Mouse (Mus musculus) lung, adult 18-20 months (tissue): Measurements from ENCODE around the gene Olfr921.

ENCODE experiments used
- DNase-seq, 2 experiments: peaks; one replicate each; pipeline ENCODE4 v3.0.0; 2022; ENCODE audit warnings: mixed read lengths in 2 of 2

The Olfr921 gene

DNA sequence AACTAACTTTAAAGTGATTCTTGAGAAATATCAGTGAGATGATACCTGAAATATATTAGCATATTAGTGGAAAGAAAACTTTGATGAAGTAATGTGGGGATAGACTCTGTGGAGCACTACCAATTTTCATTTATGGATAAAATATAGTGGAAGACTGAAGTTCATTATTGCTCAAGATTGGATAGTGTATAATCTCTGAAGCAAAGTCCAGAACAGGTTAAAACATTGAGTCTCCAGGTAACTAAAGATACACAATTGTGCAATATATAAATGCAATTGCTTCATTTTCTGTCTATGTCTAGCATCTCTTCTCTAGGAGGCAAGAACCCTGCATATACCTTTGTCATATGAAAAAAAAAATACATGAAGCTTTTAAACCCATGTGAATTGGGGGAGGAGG lies at the start of gene Olfr921:
Olfr921 (plus strand) TSS at position 301 of the 400 bp plus-strand sequence.
- no peak for DNase-seq

DNA sequence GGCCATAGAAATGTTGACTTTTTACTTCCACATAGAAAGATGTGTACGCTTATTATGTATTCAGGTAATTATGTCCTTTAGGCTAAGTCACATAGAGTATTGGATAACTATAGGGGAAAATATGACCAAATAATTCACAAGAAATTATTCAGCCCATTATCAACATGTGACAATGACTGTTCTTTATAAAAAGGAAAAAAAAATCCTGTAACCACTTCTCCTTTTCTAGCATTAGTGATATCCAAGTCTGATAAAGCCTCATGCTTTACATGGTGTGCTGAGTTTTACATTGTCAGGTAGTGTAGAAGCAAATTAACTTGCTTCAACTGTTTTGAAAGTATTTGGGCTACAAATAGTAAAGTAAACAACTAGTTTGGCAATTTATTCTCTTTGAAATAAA lies 48.8 kb upstream of the Olfr921 start:
- DNase-seq = no peak

DNA sequence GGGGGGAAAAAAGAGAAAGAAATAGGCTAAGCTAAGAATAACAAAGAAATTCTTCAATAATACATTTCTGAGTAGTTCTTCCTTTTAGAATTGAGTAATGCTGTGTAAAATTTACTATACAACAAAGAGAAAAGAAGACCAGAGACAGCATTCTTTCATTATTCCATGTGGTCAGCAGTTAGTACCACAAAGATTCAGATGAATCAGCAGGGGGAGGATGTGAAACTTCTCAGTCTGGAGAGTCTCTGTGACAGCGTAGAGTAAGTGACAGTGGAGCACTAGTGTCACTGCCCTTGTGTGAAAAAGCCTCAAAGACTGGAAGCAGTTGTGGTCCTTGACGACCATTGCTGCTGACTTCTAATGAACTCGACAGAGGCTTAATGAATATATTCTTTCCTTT lies 44.6 kb upstream of the Olfr921 start:
- DNase-seq = no peak

DNA sequence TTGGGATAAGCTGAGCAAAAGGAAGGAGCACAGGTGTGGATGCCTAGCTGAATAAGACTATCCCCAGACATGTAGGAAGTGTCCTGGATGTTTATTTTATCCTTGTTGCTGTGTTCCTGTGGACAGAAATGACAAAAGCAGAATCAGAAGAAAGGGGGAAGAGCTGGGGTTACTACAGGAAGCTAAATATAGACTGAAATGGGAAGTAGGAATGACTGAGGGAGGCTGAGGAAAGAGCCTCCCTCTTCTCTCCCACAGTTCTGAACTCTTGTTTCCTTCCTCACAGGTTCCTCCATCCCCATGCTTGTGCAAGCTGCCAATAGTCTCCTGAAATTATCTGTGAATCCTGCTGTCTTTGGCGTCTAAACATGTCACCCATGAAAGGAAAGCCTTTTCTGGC lies 31.5 kb upstream of the Olfr921 start:
- DNase-seq = no peak

DNA sequence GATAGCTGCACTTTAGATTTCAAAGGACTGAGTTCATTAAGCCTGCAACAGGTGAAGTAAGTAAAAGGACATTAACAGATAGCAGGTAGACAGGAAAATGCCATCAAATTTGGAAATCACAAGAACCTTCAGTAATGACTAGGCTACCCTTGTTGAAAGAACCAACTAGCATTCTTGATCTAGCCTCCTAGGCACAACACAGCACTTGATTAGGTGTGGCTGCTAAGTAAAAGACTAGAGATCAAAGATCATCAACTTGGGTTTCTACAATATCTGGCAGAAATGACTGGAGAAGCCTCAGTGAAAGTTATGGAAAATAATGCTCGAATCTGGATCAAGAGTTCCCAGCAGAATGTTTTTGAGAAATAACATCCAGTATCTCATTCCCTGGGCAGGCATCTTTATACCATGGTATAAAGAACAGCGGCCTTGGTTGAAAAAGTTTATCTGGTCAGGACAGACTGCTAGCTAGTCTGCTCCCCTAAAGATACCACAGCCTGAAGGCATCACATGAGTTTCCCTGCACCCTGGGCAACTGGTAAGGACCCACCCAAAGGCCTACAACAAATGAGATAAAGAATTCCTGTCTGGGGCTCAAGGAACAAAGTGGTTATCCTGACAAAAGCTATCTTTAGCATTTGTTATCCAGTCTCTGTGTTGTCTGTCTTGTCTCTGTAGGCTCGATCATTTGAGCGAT lies 28.1 kb upstream of the Olfr921 start:
- no peak for DNase-seq

DNA sequence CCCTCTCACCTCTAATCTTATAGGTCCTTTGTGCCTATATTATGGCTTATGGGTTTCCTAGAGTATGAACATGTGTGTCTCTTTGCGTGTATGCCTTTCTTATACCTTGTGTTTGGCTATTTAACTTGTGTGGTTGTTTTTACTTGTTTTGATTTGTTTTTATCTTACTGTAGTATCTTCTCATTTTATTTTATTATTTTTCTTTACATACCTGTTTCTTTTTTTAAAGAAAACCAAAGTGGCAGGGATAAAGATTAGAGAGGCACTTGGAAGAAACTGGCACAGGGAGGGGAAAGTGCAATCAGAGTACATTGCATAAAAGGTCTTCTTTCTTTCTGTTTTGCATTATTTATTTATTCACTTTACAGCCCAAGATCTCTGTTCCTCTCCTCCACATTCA lies 20.9 kb upstream of the Olfr921 start, which contains the start of gene Olfr920:
Olfr920 (plus strand) TSS at position 301 of the 400 bp plus-strand sequence.
- no peak for DNase-seq

DNA sequence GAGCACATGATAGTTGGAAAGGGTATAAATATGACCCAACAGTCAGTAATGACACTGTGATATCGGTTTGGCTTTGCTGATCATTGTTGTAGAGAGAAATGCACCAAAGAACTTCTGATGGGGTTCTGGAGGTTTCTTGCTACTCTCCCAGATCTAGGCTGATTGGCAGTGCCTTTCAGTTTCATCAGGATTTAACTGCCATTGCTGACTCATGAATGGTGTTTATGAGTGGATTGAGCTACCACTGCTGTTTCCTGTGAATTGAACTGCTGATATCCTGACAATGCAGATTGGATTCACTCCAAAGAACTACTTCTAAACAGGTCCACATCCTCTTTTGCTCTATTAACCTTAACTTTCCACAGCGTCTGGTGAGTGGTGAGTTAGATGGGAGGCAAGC lies 19.8 kb downstream of the Olfr921 start:
- DNase-seq = no peak

DNA sequence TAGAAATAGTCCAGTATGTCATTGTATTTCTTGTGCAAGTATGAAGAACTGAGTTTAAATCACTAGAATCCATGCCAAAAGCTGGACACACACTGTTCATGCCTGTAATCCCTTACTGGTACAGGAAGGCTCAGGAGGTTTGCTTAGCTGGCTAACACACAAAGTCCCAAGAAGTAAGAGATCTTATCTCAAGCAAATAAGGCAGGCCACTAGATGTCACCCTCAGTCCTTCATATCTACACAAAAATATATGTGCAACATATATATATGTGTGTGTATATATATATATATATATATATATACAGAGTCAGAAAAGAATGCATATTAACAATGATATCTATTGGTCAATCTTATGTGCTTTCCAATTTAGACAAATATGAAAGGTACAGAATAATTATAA lies 32.8 kb downstream of the Olfr921 start:
- no peak for DNase-seq

DNA sequence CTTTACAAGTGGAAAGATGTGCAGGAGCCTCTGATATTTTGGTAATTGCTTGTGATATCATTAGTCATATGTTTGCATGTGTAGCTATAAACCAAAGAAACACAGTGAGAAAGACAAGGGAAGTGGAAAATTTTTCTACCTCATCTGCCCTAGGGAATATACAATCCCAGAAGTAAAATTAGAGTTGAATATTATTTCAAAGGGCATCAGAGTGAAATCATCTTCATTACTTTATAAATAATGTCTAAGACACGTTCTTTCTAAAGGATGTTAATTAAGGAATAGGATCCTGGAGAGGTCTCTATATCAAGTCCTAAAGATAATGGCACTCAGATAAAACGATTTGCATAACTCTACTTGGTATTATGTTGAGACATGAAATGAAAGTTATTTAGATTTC lies 41.4 kb downstream of the Olfr921 start, which contains the start of gene Olfr922:
Olfr922 (plus strand) TSS at position 301 of the 400 bp plus-strand sequence.
- DNase-seq = no peak

DNA sequence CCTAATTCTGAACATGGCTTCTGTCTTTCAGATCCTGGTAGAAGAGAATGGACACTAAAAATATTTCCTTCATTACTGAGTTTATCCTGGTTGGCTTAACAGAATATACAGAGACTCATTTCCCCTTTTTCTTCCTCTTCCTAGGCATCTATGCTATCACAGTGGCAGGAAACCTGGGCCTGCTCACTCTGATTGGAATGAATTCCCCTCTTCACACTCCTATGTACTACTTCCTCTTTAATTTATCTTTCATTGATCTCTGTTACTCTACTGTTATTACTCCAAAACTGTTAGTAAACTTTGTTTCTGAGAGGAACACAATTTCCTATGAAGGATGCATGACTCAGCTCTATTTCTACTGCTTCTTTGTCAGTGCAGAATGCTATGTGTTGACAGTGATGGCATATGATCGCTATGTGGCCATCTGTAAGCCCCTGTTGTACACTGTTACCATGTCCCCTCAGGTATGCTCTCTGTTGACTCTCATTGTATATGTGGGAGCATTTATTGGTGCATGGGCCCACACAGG lies 42.7 kb downstream of the Olfr921 start:
- DNase-seq = no peak

DNA sequence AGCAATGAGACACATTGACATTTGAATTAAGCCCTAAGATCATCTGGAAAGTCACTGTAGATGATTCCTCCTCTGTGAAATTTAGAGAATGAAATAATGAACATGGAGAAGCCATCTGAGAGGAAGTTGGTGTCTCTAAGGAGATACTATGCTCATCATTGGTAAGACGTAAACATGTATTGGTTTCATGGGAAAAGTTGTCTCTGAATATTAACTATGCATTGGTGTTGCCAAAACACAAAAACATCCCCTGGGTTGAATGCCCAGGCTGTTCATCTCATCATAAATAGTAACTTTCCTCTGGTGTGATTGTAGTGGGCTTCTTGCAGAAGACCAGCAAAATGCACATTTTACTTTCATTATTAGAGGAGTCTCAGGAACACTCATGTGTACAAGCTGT lies 53.4 kb downstream of the Olfr921 start, which contains the start of gene Olfr923:
Olfr923 (plus strand) TSS at position 301 of the 400 bp plus-strand sequence.
- no peak for DNase-seq
